Mouse (Mus musculus) adrenal gland, postnatal 10 days (tissue): ENCODE data around the gene Apbb1. TPM values are rescaled to one million over a fixed set of nuclear protein-coding genes. Genes with fewer than 3 reads are reported as not detected.

Experiments
- DNase-seq: peaks from one replicate; pipeline ENCODE4 v3.0.0; 2021; ENCODE audit warnings: mixed read lengths
- total RNA-seq, 2 experiments: library from RNA; stranded (reverse); gene quantifications; 2 replicates each; pipeline ENCODE4 v1.2.3; 2021

Gene Apbb1
- total RNA-seq, 2 experiments from 2014 or later: 19.6 to 25.2 TPM

GRCm38 (mm10) chr7:105519771-105520170 is 61.7 kb downstream of the Apbb1 start:
- DNase-seq: no peak

GRCm38 (mm10) chr7:105519336-105519735 is 62.1 kb downstream of the Apbb1 start:
- no peak for DNase-seq

GRCm38 (mm10) chr7:105516669-105517360 is 64.6 kb downstream of the Apbb1 start:
- no peak for DNase-seq

- DNase-seq: peak; percentile 72
Measured at GRCm38 (mm10) chr7:105515178-105515577, 66.3 kb downstream of the Apbb1 start.

DNA sequence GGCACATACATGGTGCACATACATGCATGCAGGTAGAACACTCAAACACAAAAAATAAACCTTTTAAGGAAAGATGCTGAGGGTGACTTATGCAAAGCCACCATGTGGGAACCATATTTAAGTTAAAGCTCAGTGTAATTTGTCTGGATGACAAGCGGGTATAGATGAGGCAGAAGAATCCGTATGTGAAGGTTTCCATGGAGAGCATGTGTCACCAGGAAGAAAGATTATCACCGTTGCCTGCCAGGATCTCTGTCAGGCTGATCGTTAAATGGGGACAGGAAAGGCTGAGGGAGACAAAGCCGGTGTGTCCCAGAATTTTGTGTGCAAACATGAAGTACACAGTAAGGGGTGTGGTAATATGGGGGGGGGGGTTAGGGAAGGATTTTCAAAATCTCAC is 66.9 kb downstream of the Apbb1 start:
- DNase-seq: no peak

GRCm38 (mm10) chr7:105513845-105514291 is 67.6 kb downstream of the Apbb1 start:
- no peak for DNase-seq

- no peak for DNase-seq
Measured at GRCm38 (mm10) chr7:105510143-105510542, 71.3 kb downstream of the Apbb1 start.

Other genes with a start within 250 kb of the Apbb1 start
- not detected for gene Olfr690, start 247.5 kb downstream of the Apbb1 start, total RNA-seq
- gene Olfr691, start 239.4 kb downstream of the Apbb1 start, total RNA-seq: not detected
- not detected for gene Olfr692, start 213.4 kb downstream of the Apbb1 start, total RNA-seq
- not detected for gene Gm5901, start 206.6 kb downstream of the Apbb1 start, total RNA-seq
- gene Fam160a2, start 181.6 kb downstream of the Apbb1 start, total RNA-seq: 10 to 100 TPM; 24.3 to 29.4 TPM
- not detected for gene Cnga4, start 177.1 kb downstream of the Apbb1 start, total RNA-seq
- gene Cckbr, start 155.9 kb downstream of the Apbb1 start, total RNA-seq: under 1 TPM in 1 of 2 experiments, not detected in 1; 0.12 TPM
- 10 to 100 TPM; 48.6 to 49.5 TPM for gene Cavin3, start 99.4 kb downstream of the Apbb1 start, total RNA-seq
- 10 to 100 TPM; 59.2 to 68.1 TPM for gene Smpd1, start 27.3 kb downstream of the Apbb1 start, total RNA-seq
- gene Hpx, start 18.5 kb upstream of the Apbb1 start, total RNA-seq: 100 to 1,000 TPM; 313 to 789 TPM
- 10 to 100 TPM; 32.5 to 45.1 TPM for gene Trim3, start 51.9 kb upstream of the Apbb1 start, total RNA-seq
- 100 to 1,000 TPM; 129 to 132 TPM for gene Timm10b, start 58.4 kb upstream of the Apbb1 start, total RNA-seq
- 10 to 100 TPM; 48.3 to 57.8 TPM for gene Arfip2, start 58.8 kb upstream of the Apbb1 start, total RNA-seq
- 10 to 100 TPM in 1 of 2 experiments, 1 to 10 TPM in 1; 6.3 to 10.4 TPM for gene Gm45799, start 58.9 kb upstream of the Apbb1 start, total RNA-seq
- 1 to 10 TPM; 3.0 to 4.7 TPM for gene Dnhd1, start 69.2 kb upstream of the Apbb1 start, total RNA-seq
- 100 to 1,000 TPM; 135 to 139 TPM for gene Ilk, start 154.9 kb upstream of the Apbb1 start, total RNA-seq
- gene Rrp8, start 155.7 kb upstream of the Apbb1 start, total RNA-seq: 10 to 100 TPM; 15.3 to 17.6 TPM
- gene Taf10, start 162.7 kb upstream of the Apbb1 start, total RNA-seq: 100 to 1,000 TPM; 167 to 172 TPM
- gene Tpp1, start 170.6 kb upstream of the Apbb1 start, total RNA-seq: 10 to 100 TPM; 65.5 to 68.8 TPM
- 10 to 100 TPM; 11.8 to 17.1 TPM for gene Dchs1, start 206.0 kb upstream of the Apbb1 start, total RNA-seq
- 100 to 1,000 TPM; 208 to 232 TPM for gene Mrpl17, start 229.4 kb upstream of the Apbb1 start, total RNA-seq